Mouse (Mus musculus) kidney, postnatal 0 days (tissue): ENCODE data around the gene Abhd15. TPM values are rescaled to one million over a fixed set of nuclear protein-coding genes. Genes with fewer than 3 reads are reported as not detected.

Experiments
- ATAC-seq: fragments of 200-750 bp; cut with Nextera tagmentation; replicated peaks from 2 replicates; pipeline ENCODE4 v1.8.0; 2017; ENCODE audit warnings: low read depth, moderate number of reproducible peaks, moderate TSS enrichment, moderate library complexity; ENCODE audit not compliant: low FRiP score
- DNase-seq: peaks from one replicate; pipeline ENCODE4 v3.0.0-alpha.2; 2016; ENCODE audit warnings: low spot score
- H3K27ac ChIP-seq: fragments of 300-500 bp; sonication (generic); 2 replicates; pipeline ENCODE4 v1.5.1; 2014; ENCODE audit warnings: mild to moderate bottlenecking
- H3K27me3 ChIP-seq: fragments of 300-500 bp; sonication (generic); 2 replicates; pipeline ENCODE4 v1.6.1; 2014; ENCODE audit warnings: low read length, mixed read lengths; ENCODE audit not compliant: insufficient read depth
- H3K36me3 ChIP-seq: fragments of 300-500 bp; sonication (generic); 2 replicates; pipeline ENCODE4 v1.6.1; 2014; ENCODE audit warnings: low read length, mixed read lengths; ENCODE audit not compliant: insufficient read depth
- H3K4me1 ChIP-seq: fragments of 300-500 bp; sonication (generic); replicated peaks from 2 replicates; pipeline ENCODE4 v1.6.1; 2014; ENCODE audit warnings: antibody characterized with exemption, low read length, mixed read lengths; ENCODE audit not compliant: insufficient read depth
- H3K4me2 ChIP-seq: fragments of 300-500 bp; sonication (generic); 2 replicates; pipeline ENCODE4 v1.6.1; 2014; ENCODE audit warnings: mild to moderate bottlenecking, low read length, moderate library complexity, mixed read lengths
- H3K4me3 ChIP-seq: fragments of 300-500 bp; sonication (generic); replicated peaks from 2 replicates; pipeline ENCODE4 v1.5.1; 2014; ENCODE audit warnings: low read depth, low read length
- H3K9ac ChIP-seq: fragments of 300-500 bp; sonication (generic); 2 replicates; pipeline ENCODE4 v1.6.1; 2014; ENCODE audit warnings: low read depth, low read length
- H3K9me3 ChIP-seq: fragments of 300-500 bp; sonication (generic); replicated peaks from 2 replicates; pipeline ENCODE4 v1.6.1; 2016; ENCODE audit warnings: low read length, inconsistent platforms, mixed read lengths
- CTCF ChIP-seq: IDR thresholded peaks from 2 replicates; pipeline ENCODE4 v1.5.1; 2016; ENCODE audit warnings: antibody characterized with exemption, low read depth, mild to moderate bottlenecking, moderate library complexity
- WGBS: fragments of 180-500 bp; shearing (Covaris S2); extraction: QIAGEN DNeasy Blood & Tissue Kit; methylation state at CpG from one replicate; pipeline ENCODE4 v1.1.7; 2014; 5-methylcytosine and 5-hydroxymethylcytosine counted together
- polyA plus RNA-seq: library from polyadenylated mRNA; unstranded; fragments of >200 nt; fragmentation: Nextera tagmentation; extraction: Ambion mirVana; gene quantifications from 2 replicates; pipeline ENCODE4 v1.2.1, GENCODE M21; 2015

Gene Abhd15
- polyA plus RNA-seq, 1 experiment from 2014 or later, result 1.9 TPM

- no peak for TF ChIP-seq CTCF
- Histone ChIP-seq H3K27me3 (no peaks in the 10 kb centered on the region), H3K9ac (peak within 1 kb of the TSS; percentile 50), H3K4me2 (peak within 1 kb of the TSS; percentile 91), H3K4me3 (peak within 1 kb of the TSS; percentile 43), H3K27ac (0 out of 2 replicates have a peak within 1 kb of the TSS, but pooled peaks have one; percentile 13), H3K36me3 (no peaks in the 10 kb centered on the region), H3K9me3 (no peaks in the 10 kb centered on the region), H3K4me1 (peaks cover 22% of the 10 kb centered on the region)
- ATAC-seq, result no peak
- DNase-seq, result no peak
- 10% methylated on average over 39 of the region's 39 CpGs for WGBS
Measured at GRCm38 (mm10) chr11:77515637-77516552, 974 bp downstream of the Abhd15 start, which contains the start of gene Trp53i13. TSS of gene Trp53i13 (minus strand) at chr11:77515980.

- Histone ChIP-seq H3K36me3 (no peaks in the 10 kb centered on the region), H3K4me2 (no peak overlapping the region), H3K4me3 (no peak overlapping the region), H3K27ac (no peak overlapping the region), H3K9me3 (no peaks in the 10 kb centered on the region), H3K4me1 (peaks cover 22% of the 10 kb centered on the region), H3K27me3 (no peaks in the 10 kb centered on the region), H3K9ac (no peak overlapping the region)
- DNase-seq (no peak), ATAC-seq (no peak)
- no peak; the same call in 1 of the 2 replicates for TF ChIP-seq CTCF
- WGBS, result 62% methylated on average over 5 of the region's 5 CpGs
Measured at GRCm38 (mm10) chr11:77516553-77517425, 1.9 kb downstream of the Abhd15 start.

- no peaks in the 10 kb centered on the region for H3K27me3 ChIP-seq
- WGBS, result 75% methylated on average over 27 of the region's 27 CpGs
- DNase-seq (no peak), ATAC-seq (no peak)
- H3K4me2 ChIP-seq, result no peak overlapping the region
- H3K9ac ChIP-seq, result no peak overlapping the region
- H3K27ac ChIP-seq, result no peak overlapping the region
- TF ChIP-seq CTCF, result no peak
- no peak overlapping the region for H3K4me3 ChIP-seq
- H3K36me3 ChIP-seq, result no peaks in the 10 kb centered on the region
- no peaks in the 10 kb centered on the region for H3K9me3 ChIP-seq
- peaks cover 18% of the 10 kb centered on the region for H3K4me1 ChIP-seq
Measured at GRCm38 (mm10) chr11:77518051-77518798, 3.3 kb downstream of the Abhd15 start.

GRCm38 (mm10) chr11:77519043-77519442, 4.1 kb downstream of the Abhd15 start, which contains the start of gene Gm10392:
TSS of gene Gm10392 (minus strand) at chr11:77519198.
- DNase-seq (no peak), ATAC-seq (no peak)
- H3K4me3 ChIP-seq, result no peak within 1 kb of the TSS
- no peaks in the 10 kb centered on the region for H3K36me3 ChIP-seq
- no peak for TF ChIP-seq CTCF
- H3K4me1 ChIP-seq, result peaks cover 12% of the 10 kb centered on the region
- H3K9me3 ChIP-seq, result no peaks in the 10 kb centered on the region
- H3K27me3 ChIP-seq, result no peaks in the 10 kb centered on the region
- H3K4me2 ChIP-seq, result no peak within 1 kb of the TSS
- 58% methylated on average over 5 of the region's 5 CpGs for WGBS
- no peak within 1 kb of the TSS for H3K9ac ChIP-seq
- no peak within 1 kb of the TSS for H3K27ac ChIP-seq

GRCm38 (mm10) chr11:77520601-77521529, 5.9 kb downstream of the Abhd15 start:
- no peak for ATAC-seq
- Histone ChIP-seq H3K27ac (no peak overlapping the region), H3K36me3 (no peaks in the 10 kb centered on the region), H3K9ac (no peak overlapping the region), H3K9me3 (no peaks in the 10 kb centered on the region), H3K4me3 (no peak overlapping the region), H3K4me2 (no peak overlapping the region), H3K4me1 (peaks cover under 1% of the 10 kb centered on the region; the same call in 1 of the 2 replicates), H3K27me3 (no peaks in the 10 kb centered on the region)
- no peak for TF ChIP-seq CTCF
- no peak for DNase-seq
- WGBS, result 54% methylated on average over 5 of the region's 5 CpGs
